Mouse (Mus musculus) lung, postnatal 0 days (tissue): ENCODE results near the gene Ddah1.

Source experiments
- CTCF ChIP-seq: IDR thresholded peaks from 2 replicates; pipeline ENCODE4 v1.5.1; 2016; ENCODE audit warnings: antibody characterized with exemption, mild to moderate bottlenecking
- EP300 ChIP-seq: IDR thresholded peaks from 2 replicates; pipeline ENCODE4 v1.6.1; 2016; ENCODE audit warnings: antibody characterized with exemption, mild to moderate bottlenecking, control low read depth

DNA sequence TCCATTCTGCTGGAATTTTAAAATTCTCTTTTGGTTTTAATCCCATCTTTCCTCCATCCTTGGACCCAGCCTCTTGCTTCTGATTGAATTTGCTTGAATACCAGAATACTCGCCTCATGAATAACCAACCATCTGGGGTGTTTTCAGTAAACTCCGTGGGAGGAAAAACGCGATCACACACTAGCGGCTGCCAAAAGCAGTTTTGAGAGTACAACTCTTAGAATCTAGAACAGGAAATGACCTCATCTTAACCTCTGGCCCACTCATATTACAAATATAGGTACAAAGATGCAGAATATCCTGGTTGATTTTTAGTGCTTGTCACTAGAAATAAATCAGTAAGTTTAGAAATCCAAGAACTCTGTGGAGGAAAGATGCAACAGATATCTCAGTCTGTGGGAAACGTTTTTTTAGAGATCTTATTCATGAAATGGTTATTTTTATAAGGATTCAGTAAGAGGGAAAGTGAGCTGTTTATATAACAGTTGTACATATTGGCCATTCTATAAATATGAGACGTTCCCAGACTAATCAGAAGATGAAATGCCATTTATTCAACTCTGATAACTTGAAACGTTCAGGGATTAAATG is 75.6 kb downstream of the Ddah1 start:
- TF ChIP-seq CTCF (no peak), EP300 (no peak; the same call in 1 of the 2 replicates)
